Mouse (Mus musculus): Measurements from ENCODE around the gene Cant1.
A peak's percentile ranks its signal among the peaks of the same experiment; 100 is the strongest.

The Cant1 gene

GRCm38 (mm10) chr11:118430291-118430885, 11.5 kb upstream of the Cant1 start:
- DNase-seq (ENCODE audit: low spot score) = no peak

GRCm38 (mm10) chr11:118428944-118429709, 10.2 kb upstream of the Cant1 start:
- no peak for DNase-seq (ENCODE audit: low spot score)

- DNase-seq (ENCODE audit: low spot score) = no peak
Measured at GRCm38 (mm10) chr11:118428460-118428868, 9.6 kb upstream of the Cant1 start.

GRCm38 (mm10) chr11:118427986-118428385, 9.1 kb upstream of the Cant1 start, which contains the start of gene C1qtnf1:
C1qtnf1 (plus strand) TSS chr11:118428203.
- DNase-seq (ENCODE audit: low spot score) = no peak

- DNase-seq (ENCODE audit: low spot score) = no peak
Measured at GRCm38 (mm10) chr11:118427266-118427779, 8.4 kb upstream of the Cant1 start.

DNA sequence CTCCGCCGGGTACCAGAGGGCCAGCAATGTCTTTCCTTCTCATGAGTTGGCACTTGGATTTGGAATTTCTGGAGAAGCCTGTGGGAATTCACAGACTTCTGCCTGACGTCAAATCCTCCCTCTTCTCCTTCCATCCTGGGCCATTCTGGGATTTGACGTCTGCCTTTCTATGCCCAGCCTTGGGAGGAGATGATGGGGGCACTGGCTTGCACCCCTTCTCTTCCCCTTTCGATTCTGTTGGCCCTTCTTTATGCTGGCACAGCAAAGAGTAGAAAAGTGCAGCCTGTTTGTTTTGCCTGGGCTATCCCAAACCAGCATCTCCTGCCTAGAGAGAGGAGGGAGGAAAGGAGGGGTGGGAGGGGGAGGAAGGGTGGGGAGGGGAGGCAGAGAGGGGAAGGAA, 7.9 kb upstream of the Cant1 start:
- DNase-seq (ENCODE audit: low spot score) = no peak

DNA sequence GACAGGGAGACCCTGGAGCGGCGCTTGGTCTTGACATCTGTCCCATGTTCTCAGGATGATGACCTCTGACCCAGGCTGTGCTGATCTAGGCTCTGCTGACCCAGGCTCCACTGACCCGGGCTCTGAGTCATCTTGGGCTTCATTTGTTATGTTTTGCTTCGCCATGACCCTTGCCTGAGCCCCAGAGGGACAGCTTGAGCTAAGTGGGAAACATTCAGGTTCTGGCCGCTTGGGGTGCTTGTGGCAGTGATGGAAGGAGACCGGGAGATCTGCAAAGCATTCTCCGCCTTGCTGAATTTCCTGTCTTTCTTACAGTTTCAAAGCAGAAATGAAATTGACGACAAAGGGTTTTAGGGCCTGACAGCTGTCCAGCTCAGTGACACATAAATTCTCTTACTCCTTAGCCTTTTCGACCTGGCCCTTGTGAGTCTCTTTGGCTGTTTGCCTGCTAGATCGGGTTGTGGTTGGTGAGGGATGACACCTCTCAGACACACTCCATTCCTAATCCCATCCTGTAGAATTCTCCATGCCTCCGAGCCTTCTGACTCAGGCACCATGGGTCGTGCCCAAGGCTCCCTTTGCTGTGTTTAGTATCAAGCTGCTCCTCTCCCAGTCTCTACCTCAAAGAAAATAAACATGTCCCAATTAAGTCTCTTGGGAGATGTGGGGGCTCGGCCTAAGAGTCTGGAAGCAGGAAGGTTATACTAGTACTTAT, 5.9 kb upstream of the Cant1 start:
- no peak for DNase-seq (ENCODE audit: low spot score)

GRCm38 (mm10) chr11:118423266-118423971, 4.5 kb upstream of the Cant1 start:
- peak; percentile 75 for DNase-seq (ENCODE audit: low spot score)

DNA sequence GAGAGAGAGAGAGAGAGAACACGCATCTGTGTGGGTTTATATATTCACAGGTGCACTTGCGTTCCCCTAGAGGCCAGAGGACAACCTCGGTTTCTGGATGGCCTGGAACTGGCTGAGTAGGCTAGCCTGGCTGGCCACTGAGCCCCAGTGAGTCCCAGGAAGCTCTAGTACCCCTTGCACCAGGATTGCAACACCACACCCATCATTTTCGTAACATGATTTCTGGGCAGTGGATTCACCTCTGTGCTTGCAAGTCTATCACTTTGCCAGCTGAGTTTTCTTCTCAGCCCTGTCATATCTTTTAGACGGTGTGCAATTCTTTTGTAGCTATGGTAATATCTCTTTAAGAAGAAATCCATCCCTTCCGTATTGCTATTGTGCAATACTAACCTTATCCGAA, 1.4 kb upstream of the Cant1 start:
- no peak for DNase-seq (ENCODE audit: low spot score)

DNA sequence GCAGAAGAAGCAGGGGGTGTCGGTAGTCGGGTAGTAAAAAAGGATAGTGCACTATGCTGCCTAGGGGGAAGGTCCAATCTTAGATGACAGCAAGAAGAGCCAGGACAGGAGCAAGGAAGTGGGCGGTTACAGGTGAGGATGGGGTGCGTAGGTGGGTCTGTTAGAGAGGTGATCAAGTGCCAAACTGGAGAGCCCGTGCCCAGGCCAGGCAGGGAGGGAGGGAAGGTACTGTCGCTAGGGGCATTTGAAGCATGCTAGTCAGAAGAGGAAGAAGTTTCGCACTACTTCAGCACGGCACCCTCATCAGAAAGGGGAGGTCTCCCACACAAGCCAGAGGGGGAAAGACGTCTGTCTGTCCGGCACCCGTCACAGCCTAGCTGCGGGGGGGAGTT, 448 bp downstream of the Cant1 start:
- DNase-seq (ENCODE audit: low spot score) = no peak

GRCm38 (mm10) chr11:118417496-118417895, 1.4 kb downstream of the Cant1 start:
- no peak for DNase-seq (ENCODE audit: low spot score)

- DNase-seq (ENCODE audit: low spot score) = no peak
Measured at GRCm38 (mm10) chr11:118416046-118416445, 2.8 kb downstream of the Cant1 start.

DNA sequence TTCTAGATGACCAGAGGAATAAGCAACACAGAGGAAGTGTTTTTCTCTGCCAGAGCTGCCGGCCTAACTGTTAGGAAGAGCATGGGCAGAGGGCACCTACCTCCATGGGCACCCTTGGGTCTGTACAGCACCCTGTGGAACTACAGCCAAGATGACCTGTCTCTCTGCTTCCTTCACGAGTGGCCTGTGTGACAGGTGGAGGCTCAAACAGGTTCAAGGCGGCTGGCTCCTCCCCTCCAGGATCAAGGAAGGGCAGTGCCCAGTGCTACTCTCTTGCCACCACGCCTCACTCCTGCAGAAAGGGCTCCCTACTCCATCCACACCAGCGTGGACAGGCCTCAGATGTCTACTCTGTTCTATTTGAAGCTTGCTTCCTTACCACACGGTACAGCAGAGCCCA, 3.3 kb downstream of the Cant1 start:
- no peak for DNase-seq (ENCODE audit: low spot score)

DNA sequence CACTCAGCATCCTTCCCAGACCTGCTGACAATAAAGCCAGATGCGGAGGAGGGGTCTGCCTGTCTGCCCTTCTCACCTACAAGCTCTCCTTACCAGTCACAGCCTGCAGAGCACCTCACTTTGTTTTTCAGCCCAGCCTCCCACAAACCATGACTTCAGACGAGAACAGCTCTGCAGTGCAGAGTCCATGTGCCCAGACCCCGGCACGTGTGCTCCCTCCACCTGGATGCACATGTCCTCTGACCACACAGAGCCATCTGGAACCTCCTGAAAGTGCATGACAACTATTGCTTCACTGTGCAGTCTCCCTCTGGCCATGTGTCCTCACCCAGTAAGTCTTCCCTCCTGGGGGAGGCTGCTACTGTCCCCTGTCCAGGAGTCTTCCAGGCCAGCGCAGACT, 4.6 kb downstream of the Cant1 start:
- DNase-seq (ENCODE audit: low spot score) = no peak

DNA sequence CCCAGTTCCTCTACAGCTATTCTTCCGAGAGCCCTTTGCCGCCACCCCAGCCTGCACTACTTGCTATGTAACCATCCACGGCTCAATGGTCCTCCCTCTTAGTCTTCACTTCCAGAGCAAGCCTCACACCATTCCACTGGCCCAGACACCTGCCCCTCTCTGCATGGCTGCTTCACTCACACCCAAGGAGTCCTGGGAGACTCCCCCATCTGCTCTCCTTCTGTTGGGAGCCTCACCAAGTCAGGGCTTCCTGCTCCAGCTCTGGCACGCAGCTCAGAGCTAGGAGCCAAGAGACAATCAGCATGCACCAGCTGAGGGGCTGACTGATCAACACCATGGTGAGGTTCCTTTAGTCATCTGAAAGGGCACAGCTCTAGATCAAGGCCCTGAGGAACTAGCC, 5.8 kb downstream of the Cant1 start:
- no peak for DNase-seq (ENCODE audit: low spot score)

DNA sequence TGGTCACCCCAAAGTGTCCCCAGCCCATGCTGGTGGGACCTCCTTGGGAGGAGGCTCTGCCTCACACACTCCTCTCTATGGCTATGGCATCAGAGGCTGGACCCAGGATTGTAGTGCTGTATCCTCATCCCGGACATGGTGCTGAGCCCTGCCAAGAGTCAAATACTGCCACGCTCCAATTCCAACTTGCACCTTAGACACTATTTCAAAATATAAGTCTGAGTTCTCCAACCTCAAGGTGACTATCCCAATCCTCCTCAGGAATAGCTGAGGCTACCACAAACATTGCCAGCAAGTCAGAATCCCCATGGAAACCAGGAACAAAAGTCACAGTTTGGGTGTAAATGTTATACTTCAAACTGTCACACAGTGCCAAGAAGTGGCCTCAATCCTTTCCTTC, 6.3 kb downstream of the Cant1 start:
- DNase-seq (ENCODE audit: low spot score) = no peak

GRCm38 (mm10) chr11:118411271-118411670, 7.6 kb downstream of the Cant1 start:
- DNase-seq (ENCODE audit: low spot score) = no peak

DNA sequence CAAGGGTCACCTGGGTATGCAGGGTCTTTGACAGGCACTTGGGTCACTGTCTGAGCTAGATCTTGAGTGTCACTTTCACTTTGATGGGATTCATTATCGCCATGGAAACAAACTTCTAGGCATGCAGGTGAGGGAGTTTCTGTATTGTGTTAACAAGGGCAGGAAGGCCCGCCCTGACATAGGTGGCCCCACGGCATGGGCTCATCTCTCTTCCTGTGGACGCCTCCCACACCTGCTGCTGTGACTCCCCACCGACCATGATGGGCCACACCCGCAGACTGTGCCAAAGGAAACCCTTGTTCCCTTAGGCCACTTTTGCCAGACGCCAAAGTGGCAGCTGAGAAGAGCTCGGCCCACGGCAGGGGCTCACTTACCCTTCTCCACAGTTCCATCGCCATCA, 8.4 kb downstream of the Cant1 start:
- DNase-seq (ENCODE audit: low spot score) = no peak

- DNase-seq (ENCODE audit: low spot score) = no peak
Measured at GRCm38 (mm10) chr11:118410073-118410444, 8.8 kb downstream of the Cant1 start.

- no peak for DNase-seq (ENCODE audit: low spot score)
Measured at GRCm38 (mm10) chr11:118409106-118410072, 9.5 kb downstream of the Cant1 start.

DNA sequence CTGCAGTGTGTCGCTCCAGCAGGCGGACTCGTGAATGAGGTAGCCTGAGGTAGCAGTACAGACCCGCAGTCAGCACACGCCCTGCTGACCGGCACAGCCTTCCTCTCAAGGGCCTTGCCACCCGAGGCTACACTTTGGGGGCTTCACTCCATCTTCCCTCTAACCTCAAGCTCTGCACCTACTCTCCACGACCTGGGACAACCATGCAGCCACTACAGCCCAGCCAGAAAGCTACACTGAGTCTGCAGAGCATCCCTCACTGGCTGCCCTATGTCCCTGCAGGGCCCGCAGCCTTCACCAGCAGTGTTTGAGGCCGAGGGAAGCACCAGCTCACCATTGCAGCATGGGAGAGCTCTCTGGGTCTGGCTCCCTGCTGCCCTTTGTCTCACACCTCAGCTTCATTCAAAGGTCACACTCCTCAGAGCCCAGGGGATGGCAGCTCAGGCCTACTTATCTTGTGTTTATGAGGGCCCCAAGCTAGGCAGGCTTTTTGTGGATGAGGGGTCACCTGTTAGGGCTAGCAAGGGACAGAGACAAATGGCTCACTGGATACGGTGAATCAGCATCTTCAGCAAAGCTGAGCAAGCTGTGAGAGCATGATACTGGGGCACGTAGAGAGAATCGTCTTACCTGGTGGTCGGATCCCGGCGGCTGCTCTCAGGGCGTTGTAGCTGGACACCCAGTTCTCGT, 10.7 kb downstream of the Cant1 start:
- no peak for DNase-seq (ENCODE audit: low spot score)
